14 mouse cellular contexts compared by ENCODE assay signal in genomic region chr3:127818694-127819663, GRCm38 (mm10). TPM values are rescaled to one million over a fixed set of nuclear protein-coding genes. Genes with fewer than 3 reads are reported as not detected.
DNase-seq lines count a peak whose midpoint lies in the region; ATAC-seq lines count a peak whose summit lies in the region.
"Had no signal": no experiment of that assay in that cellular context is flagged by ENCODE, and none has a peak within 500 bp of the region (broad histone marks: within the 10 kb centered on the region; RNA-seq: fewer than 3 reads in every experiment).

No protein-coding gene starts in this region.

- WGBS in embryonic facial prominence, embryonic 12.5 days, result 79% methylated on average over 11 of the region's 11 CpGs
- WGBS in embryonic facial prominence, embryonic 10.5 days, result 82% methylated on average over 11 of the region's 11 CpGs
- WGBS in kidney, embryonic 14.5 days, result 43% methylated on average over 11 of the region's 11 CpGs
- WGBS in liver, embryonic 13.5 days (ENCODE audit: insufficient replicate concordance), result 72% methylated on average over 11 of the region's 11 CpGs

- peaks cover 11% of the 10 kb centered on the region; the same call in 1 of the 2 replicates for H3K4me1 ChIP-seq in embryonic facial prominence, embryonic 12.5 days
- peaks cover 10% of the 10 kb centered on the region for H3K4me1 ChIP-seq in embryonic facial prominence, embryonic 10.5 days
- no peaks in the 10 kb centered on the region for H3K4me1 ChIP-seq in kidney, embryonic 14.5 days (ENCODE audit: control insufficient read depth, insufficient read depth, low read length)
- peaks cover 32% of the 10 kb centered on the region for H3K4me1 ChIP-seq in liver, embryonic 13.5 days (replicated peaks)
- H3K4me1 ChIP-seq: midbrain, embryonic 12.5 days had no signal

- H3K9ac ChIP-seq in embryonic facial prominence, embryonic 12.5 days, result no peak overlapping the region
- no peak overlapping the region for H3K9ac ChIP-seq in kidney, embryonic 14.5 days (ENCODE audit: low read depth, low read length)
- no peak overlapping the region for H3K9ac ChIP-seq in liver, embryonic 13.5 days
- H3K9ac ChIP-seq: embryonic facial prominence, embryonic 13.5 days; midbrain, embryonic 12.5 days had no signal

- H3K27me3 ChIP-seq in embryonic facial prominence, embryonic 12.5 days, result no peaks in the 10 kb centered on the region
- no peaks in the 10 kb centered on the region for H3K27me3 ChIP-seq in embryonic facial prominence, embryonic 10.5 days (replicated peaks; ENCODE audit: low read depth, poor library complexity, severe bottlenecking)
- H3K27me3 ChIP-seq in kidney, embryonic 14.5 days (ENCODE audit: control insufficient read depth, insufficient read depth, low read length), result no peaks in the 10 kb centered on the region
- no peaks in the 10 kb centered on the region for H3K27me3 ChIP-seq in liver, embryonic 13.5 days
- H3K27me3 ChIP-seq: embryonic facial prominence, embryonic 13.5 days; midbrain, embryonic 12.5 days had no signal

- H3K27ac ChIP-seq in embryonic facial prominence, embryonic 12.5 days, result 0 out of 2 replicates have a peak overlapping the region, but pooled peaks have one; percentile 3
- no peak overlapping the region for H3K27ac ChIP-seq in embryonic facial prominence, embryonic 10.5 days (replicated peaks)
- H3K27ac ChIP-seq in kidney, embryonic 14.5 days (ENCODE audit: low read depth, low read length), result no peak overlapping the region
- H3K27ac ChIP-seq in liver, embryonic 13.5 days, result no peak overlapping the region
- H3K27ac ChIP-seq: embryonic facial prominence, embryonic 13.5 days; midbrain, embryonic 12.5 days had no signal

- H3K4me2 ChIP-seq in embryonic facial prominence, embryonic 12.5 days (replicated peaks), result no peak overlapping the region
- no peak overlapping the region for H3K4me2 ChIP-seq in kidney, embryonic 14.5 days (replicated peaks; ENCODE audit: low read depth, low read length)
- H3K4me2 ChIP-seq in liver, embryonic 13.5 days, result no peak overlapping the region
- H3K4me2 ChIP-seq: embryonic facial prominence, embryonic 13.5 days; midbrain, embryonic 12.5 days had no signal

- no peaks in the 10 kb centered on the region for H3K9me3 ChIP-seq in embryonic facial prominence, embryonic 12.5 days
- H3K9me3 ChIP-seq in embryonic facial prominence, embryonic 10.5 days, result no peaks in the 10 kb centered on the region
- no peaks in the 10 kb centered on the region for H3K9me3 ChIP-seq in kidney, embryonic 14.5 days (ENCODE audit: control insufficient read depth, low read length)
- H3K9me3 ChIP-seq in liver, embryonic 13.5 days (replicated peaks), result no peaks in the 10 kb centered on the region
- H3K9me3 ChIP-seq: embryonic facial prominence, embryonic 13.5 days; midbrain, embryonic 12.5 days had no signal

- no peak for DNase-seq in embryonic facial prominence, embryonic 10.5 days (ENCODE audit: low spot score)
- peak; percentile 17 for DNase-seq in R1 (ENCODE audit: low read depth, low spot score)
- no peak for DNase-seq in liver, embryonic 13.5 days
- DNase-seq in right cerebral cortex, postnatal 36 days (ENCODE audit: low spot score in 2 of 2), result no peak
- DNase-seq in left cerebral cortex, adult 11 months (ENCODE audit: low spot score), result no peak
- DNase-seq in adrenal gland, adult 18-20 months (ENCODE audit: low spot score in 2 of 2), result no peak
- DNase-seq: adrenal gland, adult 8-10 months; cerebellum, postnatal 14 days; lung, postnatal 10 days; thymus, adult 18-20 months had no signal

- H3K36me3 ChIP-seq in embryonic facial prominence, embryonic 12.5 days, result peaks cover 18% of the 10 kb centered on the region
- H3K36me3 ChIP-seq in embryonic facial prominence, embryonic 10.5 days (replicated peaks), result peaks cover 41% of the 10 kb centered on the region
- peaks cover 22% of the 10 kb centered on the region for H3K36me3 ChIP-seq in kidney, embryonic 14.5 days (ENCODE audit: control insufficient read depth, insufficient read depth, low read length)
- H3K36me3 ChIP-seq in liver, embryonic 13.5 days, result peaks cover 43% of the 10 kb centered on the region

- no peak for ATAC-seq in embryonic facial prominence, embryonic 12.5 days (ENCODE audit: insufficient number of reproducible peaks, insufficient read depth, low FRiP score, low TSS enrichment)
- ATAC-seq in kidney, embryonic 14.5 days (ENCODE audit: low FRiP score, low TSS enrichment), result peak; percentile 53; the same call in 1 of the 2 replicates
- ATAC-seq in liver, embryonic 13.5 days (ENCODE audit: low read depth), result peak; percentile 69

- no peak overlapping the region for H3K4me3 ChIP-seq in embryonic facial prominence, embryonic 12.5 days
- no peak overlapping the region for H3K4me3 ChIP-seq in embryonic facial prominence, embryonic 10.5 days
- no peak overlapping the region for H3K4me3 ChIP-seq in kidney, embryonic 14.5 days (ENCODE audit: low read length)
- H3K4me3 ChIP-seq in liver, embryonic 13.5 days (replicated peaks), result no peak overlapping the region
- H3K4me3 ChIP-seq: embryonic facial prominence, embryonic 13.5 days; midbrain, embryonic 12.5 days had no signal

RNA-seq across cellular contexts. Expression of gene Ap1ar, which starts 18.3 kb away (rescaled TPM):
- polyA plus RNA-seq in embryonic facial prominence, embryonic 12.5 days (2016; fragmentation: Nextera tagmentation; extraction: Ambion mirVana), result 72.2 and 73.9 TPM in 2 replicates
- polyA plus RNA-seq in embryonic facial prominence, embryonic 10.5 days (2016; fragmentation: Nextera tagmentation; extraction: Ambion mirVana), result 60.6 and 64.6 TPM in 2 replicates
- 54.9 and 60.9 TPM in 2 replicates for polyA plus RNA-seq in kidney, embryonic 14.5 days (2014; fragmentation: Nextera tagmentation; extraction: Ambion mirVana)
- 19.7 and 25.7 TPM in 2 replicates for polyA plus RNA-seq in liver, embryonic 13.5 days (2015; fragmentation: Nextera tagmentation; extraction: Ambion mirVana)
- total RNA-seq in adrenal gland, adult 18-20 months (2021), result 10 to 100 TPM; 25.7 to 33.4 TPM

RNA-seq across cellular contexts. Expression of gene Tifa, which starts 29.4 kb away (rescaled TPM):
- 3.6 and 3.9 TPM in 2 replicates for polyA plus RNA-seq in embryonic facial prominence, embryonic 12.5 days (2016; fragmentation: Nextera tagmentation; extraction: Ambion mirVana)
- 1.6 and 1.9 TPM in 2 replicates for polyA plus RNA-seq in embryonic facial prominence, embryonic 10.5 days (2016; fragmentation: Nextera tagmentation; extraction: Ambion mirVana)
- 3.2 and 4.2 TPM in 2 replicates for polyA plus RNA-seq in kidney, embryonic 14.5 days (2014; fragmentation: Nextera tagmentation; extraction: Ambion mirVana)
- 14.2 and 15.6 TPM in 2 replicates for polyA plus RNA-seq in liver, embryonic 13.5 days (2015; fragmentation: Nextera tagmentation; extraction: Ambion mirVana)
- total RNA-seq in adrenal gland, adult 18-20 months (2021), result 1 to 10 TPM; 4.9 to 6.6 TPM

RNA-seq across cellular contexts. Expression of gene Alpk1, which starts 38.7 kb away (rescaled TPM):
- polyA plus RNA-seq in embryonic facial prominence, embryonic 12.5 days (2016; fragmentation: Nextera tagmentation; extraction: Ambion mirVana), result 1.6 and 2.7 TPM in 2 replicates
- polyA plus RNA-seq in embryonic facial prominence, embryonic 10.5 days (2016; fragmentation: Nextera tagmentation; extraction: Ambion mirVana), result 0.60 and 0.83 TPM in 2 replicates
- polyA plus RNA-seq in kidney, embryonic 14.5 days (2014; fragmentation: Nextera tagmentation; extraction: Ambion mirVana), result 0.49 and 1.2 TPM in 2 replicates
- 0.54 and 0.58 TPM in 2 replicates for polyA plus RNA-seq in liver, embryonic 13.5 days (2015; fragmentation: Nextera tagmentation; extraction: Ambion mirVana)
- total RNA-seq in adrenal gland, adult 18-20 months (2021), result 10 to 100 TPM; 10.6 to 13.2 TPM
